Mouse (Mus musculus) kidney, postnatal 14 days (tissue): ENCODE results near the gene Cyp26a1.
A peak's percentile ranks its signal among the peaks of the same experiment; 100 is the strongest.

Experiments used
- DNase-seq: peaks from one replicate; pipeline ENCODE4 v3.0.0; 2022; ENCODE audit warnings: mixed read lengths

The Cyp26a1 gene

GRCm38 (mm10) chr19:37697651-37698272 is at the start of gene Cyp26a1:
Gene Cyp26a1, plus strand, starts transcription at chr19:37697798.
- DNase-seq, result no peak

GRCm38 (mm10) chr19:37647994-37648393 is 49.6 kb upstream of the Cyp26a1 start:
- no peak for DNase-seq

- no peak for DNase-seq
These were observed 47.1 kb upstream of the Cyp26a1 start for GRCm38 (mm10) chr19:37650526-37650925.

GRCm38 (mm10) chr19:37654012-37654411 is 43.6 kb upstream of the Cyp26a1 start:
- DNase-seq, result no peak

- DNase-seq, result peak; percentile 51
These were observed 41.2 kb upstream of the Cyp26a1 start for GRCm38 (mm10) chr19:37656441-37656840.

- DNase-seq, result no peak
These were observed 32.3 kb upstream of the Cyp26a1 start for GRCm38 (mm10) chr19:37665256-37665655.

GRCm38 (mm10) chr19:37667855-37668594 is 29.6 kb upstream of the Cyp26a1 start:
- no peak for DNase-seq

GRCm38 (mm10) chr19:37668657-37669056 is 28.9 kb upstream of the Cyp26a1 start:
- DNase-seq, result no peak

GRCm38 (mm10) chr19:37669486-37669885 is 28.1 kb upstream of the Cyp26a1 start:
- DNase-seq, result peak; percentile 27

- DNase-seq, result no peak
These were observed 24.2 kb upstream of the Cyp26a1 start for GRCm38 (mm10) chr19:37673393-37673792.

GRCm38 (mm10) chr19:37685281-37685680 is 12.3 kb upstream of the Cyp26a1 start, which contains the start of gene Cyp26c1:
Gene Cyp26c1, plus strand, starts transcription at chr19:37685581.
- no peak for DNase-seq

- DNase-seq, result no peak
These were observed 11.3 kb upstream of the Cyp26a1 start for GRCm38 (mm10) chr19:37686347-37686746.

- no peak for DNase-seq
These were observed 10.4 kb upstream of the Cyp26a1 start for GRCm38 (mm10) chr19:37686941-37687850.

GRCm38 (mm10) chr19:37689478-37689877 is 8.1 kb upstream of the Cyp26a1 start:
- DNase-seq, result no peak

- no peak for DNase-seq
These were observed 6.9 kb upstream of the Cyp26a1 start for GRCm38 (mm10) chr19:37690716-37691115.

- no peak for DNase-seq
These were observed 4.7 kb upstream of the Cyp26a1 start for GRCm38 (mm10) chr19:37692879-37693278.

- DNase-seq, result no peak
These were observed 2.5 kb upstream of the Cyp26a1 start for GRCm38 (mm10) chr19:37695146-37695545.

GRCm38 (mm10) chr19:37695762-37696602 is 1.6 kb upstream of the Cyp26a1 start:
- no peak for DNase-seq

GRCm38 (mm10) chr19:37696603-37697334 is 829 bp upstream of the Cyp26a1 start:
- DNase-seq, result no peak

GRCm38 (mm10) chr19:37697335-37697636 is 312 bp upstream of the Cyp26a1 start:
- DNase-seq, result no peak

- no peak for DNase-seq
These were observed 919 bp downstream of the Cyp26a1 start for GRCm38 (mm10) chr19:37698273-37699160.
